Mouse (Mus musculus) neural tube, embryonic 12.5 days (tissue): ENCODE data around the gene Vps26b. TPM values are rescaled to one million over a fixed set of nuclear protein-coding genes. Genes with fewer than 3 reads are reported as not detected.

Source experiments
- ATAC-seq: fragments of 200-750 bp; cut with Nextera tagmentation; 2 replicates; pipeline ENCODE4 v1.8.0; 2017; ENCODE audit warnings: low read depth, mild to moderate bottlenecking, moderate TSS enrichment, moderate library complexity; ENCODE audit not compliant: low FRiP score
- H3K27ac ChIP-seq: fragments of 300-500 bp; sonication (generic); 2 replicates; pipeline ENCODE4 v1.5.1; 2016
- H3K27me3 ChIP-seq: fragments of 300-500 bp; sonication (generic); replicated peaks from 2 replicates; pipeline ENCODE4 v1.6.1; 2016; ENCODE audit warnings: mild to moderate bottlenecking
- H3K36me3 ChIP-seq: fragments of 300-500 bp; sonication (generic); 2 replicates; pipeline ENCODE4 v1.6.1; 2016; ENCODE audit warnings: mild to moderate bottlenecking
- H3K4me1 ChIP-seq: fragments of 300-500 bp; sonication (generic); 2 replicates; pipeline ENCODE4 v1.6.1; 2016
- H3K4me2 ChIP-seq: fragments of 300-500 bp; sonication (generic); replicated peaks from 2 replicates; pipeline ENCODE4 v1.6.1; 2016; ENCODE audit warnings: mild to moderate bottlenecking
- H3K4me3 ChIP-seq: fragments of 300-500 bp; sonication (generic); 2 replicates; pipeline ENCODE4 v1.5.1; 2016
- H3K9ac ChIP-seq: fragments of 300-500 bp; sonication (generic); 2 replicates; pipeline ENCODE4 v1.6.1; 2016; ENCODE audit warnings: mild to moderate bottlenecking
- H3K9me3 ChIP-seq: fragments of 300-500 bp; sonication (generic); 2 replicates; pipeline ENCODE4 v1.6.1; 2016; ENCODE audit warnings: mild to moderate bottlenecking
- WGBS: fragments of 180-500 bp; shearing (Covaris S2); methylation state at CpG from one replicate; pipeline ENCODE4 v1.1.7; 2016; 5-methylcytosine and 5-hydroxymethylcytosine counted together
- polyA plus RNA-seq: library from polyadenylated mRNA; unstranded; fragments of >200 nt; fragmentation: Nextera tagmentation; extraction: Ambion mirVana; gene quantifications from 2 replicates; pipeline ENCODE4 v1.2.1, GENCODE M21; 2016

Gene Vps26b
- polyA plus RNA-seq, 1 experiment from 2014 or later, result 66.2 TPM

- H3K27me3 ChIP-seq, result no peaks in the 10 kb centered on the region
- H3K4me2 ChIP-seq, result no peak overlapping the region
- H3K9me3 ChIP-seq, result no peaks in the 10 kb centered on the region
- 92% methylated on average over 4 of the region's 4 CpGs for WGBS
- no peaks in the 10 kb centered on the region for H3K4me1 ChIP-seq
- H3K4me3 ChIP-seq, result no peak overlapping the region
- no peak overlapping the region for H3K9ac ChIP-seq
- peaks cover 92% of the 10 kb centered on the region for H3K36me3 ChIP-seq
- no peak for ATAC-seq
- H3K27ac ChIP-seq, result no peak overlapping the region
Observed at GRCm38 (mm10) chr9:27011572-27011971, 18.3 kb downstream of the Vps26b start.

GRCm38 (mm10) chr9:27009231-27009630, 20.6 kb downstream of the Vps26b start:
- Histone ChIP-seq H3K36me3 (peaks cover 97% of the 10 kb centered on the region), H3K9ac (no peak overlapping the region), H3K27me3 (no peaks in the 10 kb centered on the region), H3K4me3 (no peak overlapping the region), H3K4me1 (no peaks in the 10 kb centered on the region), H3K27ac (no peak overlapping the region), H3K4me2 (no peak overlapping the region), H3K9me3 (no peaks in the 10 kb centered on the region)
- no peak for ATAC-seq
- 90% methylated on average over 5 of the region's 5 CpGs for WGBS

- H3K4me2 ChIP-seq, result no peak overlapping the region
- no peaks in the 10 kb centered on the region for H3K4me1 ChIP-seq
- H3K9me3 ChIP-seq, result no peaks in the 10 kb centered on the region
- H3K4me3 ChIP-seq, result no peak overlapping the region
- H3K27ac ChIP-seq, result no peak overlapping the region
- peaks cover 82% of the 10 kb centered on the region for H3K36me3 ChIP-seq
- 94% methylated on average over 5 of the region's 5 CpGs for WGBS
- ATAC-seq, result no peak
- H3K27me3 ChIP-seq, result no peaks in the 10 kb centered on the region
- H3K9ac ChIP-seq, result no peak overlapping the region
Observed at GRCm38 (mm10) chr9:27006866-27007265, 23.0 kb downstream of the Vps26b start.

- no peaks in the 10 kb centered on the region for H3K27me3 ChIP-seq
- no peak overlapping the region for H3K4me2 ChIP-seq
- ATAC-seq, result no peak
- H3K9me3 ChIP-seq, result no peaks in the 10 kb centered on the region
- no peak overlapping the region for H3K4me3 ChIP-seq
- no peak overlapping the region for H3K9ac ChIP-seq
- WGBS, result 86% methylated on average over 1 of the region's 1 CpGs
- peaks cover 74% of the 10 kb centered on the region for H3K36me3 ChIP-seq
- no peak overlapping the region for H3K27ac ChIP-seq
- H3K4me1 ChIP-seq, result peaks cover 6% of the 10 kb centered on the region; the same call in 1 of the 2 replicates
Observed at GRCm38 (mm10) chr9:27005933-27006332, 23.9 kb downstream of the Vps26b start.

- WGBS, result 92% methylated on average over 3 of the region's 3 CpGs
- no peak for ATAC-seq
- Histone ChIP-seq H3K27me3 (no peaks in the 10 kb centered on the region), H3K36me3 (peaks cover 67% of the 10 kb centered on the region), H3K4me2 (no peak overlapping the region), H3K9ac (no peak overlapping the region), H3K9me3 (no peaks in the 10 kb centered on the region), H3K4me3 (no peak overlapping the region), H3K27ac (no peak overlapping the region), H3K4me1 (peaks cover 13% of the 10 kb centered on the region)
Observed at GRCm38 (mm10) chr9:27005231-27005630, 24.6 kb downstream of the Vps26b start.

- Histone ChIP-seq H3K4me3 (peak within 1 kb of the TSS; percentile 58), H3K36me3 (peaks cover 12% of the 10 kb centered on the region), H3K9me3 (no peaks in the 10 kb centered on the region), H3K27ac (no peak within 1 kb of the TSS), H3K4me2 (peak within 1 kb of the TSS; percentile 79), H3K4me1 (peaks cover 20% of the 10 kb centered on the region), H3K27me3 (no peaks in the 10 kb centered on the region), H3K9ac (peak within 1 kb of the TSS; percentile 69)
- WGBS, result 2% methylated on average over 35 of the region's 35 CpGs
- ATAC-seq, result peak; percentile 100
Observed at GRCm38 (mm10) chr9:26999461-27000395, 30.1 kb downstream of the Vps26b start, which contains the start of the genes Acad8 and Thyn1. Gene Acad8, minus strand, starts transcription at chr9:26999566. Gene Thyn1, plus strand, starts transcription at chr9:26999710.

GRCm38 (mm10) chr9:26998669-26999460, 31.0 kb downstream of the Vps26b start:
- peak; percentile 69 for ATAC-seq
- H3K9ac ChIP-seq, result peak overlapping the region; percentile 69
- H3K4me3 ChIP-seq, result peak overlapping the region; percentile 58
- peaks cover 20% of the 10 kb centered on the region for H3K4me1 ChIP-seq
- H3K36me3 ChIP-seq, result peaks cover 4% of the 10 kb centered on the region; the same call in 1 of the 2 replicates
- WGBS, result 5% methylated on average over 29 of the region's 29 CpGs
- H3K4me2 ChIP-seq, result peak overlapping the region; percentile 79
- no peak overlapping the region for H3K27ac ChIP-seq
- no peaks in the 10 kb centered on the region for H3K27me3 ChIP-seq
- H3K9me3 ChIP-seq, result no peaks in the 10 kb centered on the region

GRCm38 (mm10) chr9:26997501-26997900, 32.4 kb downstream of the Vps26b start:
- H3K4me3 ChIP-seq, result no peak overlapping the region
- H3K9me3 ChIP-seq, result no peaks in the 10 kb centered on the region
- 93% methylated on average over 2 of the region's 2 CpGs for WGBS
- H3K4me1 ChIP-seq, result peaks cover 20% of the 10 kb centered on the region
- no peak for ATAC-seq
- no peaks in the 10 kb centered on the region for H3K27me3 ChIP-seq
- no peak overlapping the region for H3K4me2 ChIP-seq
- H3K9ac ChIP-seq, result no peak overlapping the region
- H3K36me3 ChIP-seq, result no peaks in the 10 kb centered on the region
- H3K27ac ChIP-seq, result no peak overlapping the region

GRCm38 (mm10) chr9:26997062-26997461, 32.8 kb downstream of the Vps26b start:
- Histone ChIP-seq H3K4me3 (no peak overlapping the region), H3K9ac (no peak overlapping the region), H3K27ac (no peak overlapping the region), H3K36me3 (no peaks in the 10 kb centered on the region), H3K4me1 (peaks cover 20% of the 10 kb centered on the region), H3K9me3 (no peaks in the 10 kb centered on the region), H3K27me3 (no peaks in the 10 kb centered on the region), H3K4me2 (no peak overlapping the region)
- ATAC-seq, result no peak
- 88% methylated on average over 3 of the region's 3 CpGs for WGBS

GRCm38 (mm10) chr9:26993900-26994299, 36.0 kb downstream of the Vps26b start:
- H3K9ac ChIP-seq, result no peak overlapping the region
- H3K4me2 ChIP-seq, result no peak overlapping the region
- H3K27me3 ChIP-seq, result no peaks in the 10 kb centered on the region
- H3K4me1 ChIP-seq, result peaks cover 4% of the 10 kb centered on the region; the same call in 1 of the 2 replicates
- no peaks in the 10 kb centered on the region for H3K9me3 ChIP-seq
- no peak overlapping the region for H3K4me3 ChIP-seq
- peaks cover 30% of the 10 kb centered on the region for H3K36me3 ChIP-seq
- 74% methylated on average over 3 of the region's 3 CpGs for whole genome bisulfite sequencing
- no peak overlapping the region for H3K27ac ChIP-seq
- no peak for ATAC-seq

- no peak overlapping the region for H3K27ac ChIP-seq
- H3K4me1 ChIP-seq, result peaks cover 2% of the 10 kb centered on the region; the same call in 1 of the 2 replicates
- H3K9ac ChIP-seq, result no peak overlapping the region
- no peak overlapping the region for H3K4me3 ChIP-seq
- peaks cover 36% of the 10 kb centered on the region for H3K36me3 ChIP-seq
- H3K4me2 ChIP-seq, result no peak overlapping the region
- no peaks in the 10 kb centered on the region for H3K9me3 ChIP-seq
- 97% methylated on average over 10 of the region's 10 CpGs for WGBS
- no peak for ATAC-seq
- H3K27me3 ChIP-seq, result no peaks in the 10 kb centered on the region
Observed at GRCm38 (mm10) chr9:26993118-26993517, 36.7 kb downstream of the Vps26b start.

- Histone ChIP-seq H3K4me1 (no peaks in the 10 kb centered on the region), H3K36me3 (peaks cover 48% of the 10 kb centered on the region), H3K4me3 (no peak overlapping the region), H3K9ac (no peak overlapping the region), H3K9me3 (no peaks in the 10 kb centered on the region), H3K27ac (no peak overlapping the region), H3K4me2 (no peak overlapping the region), H3K27me3 (no peaks in the 10 kb centered on the region)
- WGBS, result 93% methylated on average over 4 of the region's 4 CpGs
- ATAC-seq, result no peak
Observed at GRCm38 (mm10) chr9:26990181-26990580, 39.7 kb downstream of the Vps26b start.
